Mouse (Mus musculus) heart, adult 2 months (tissue): Measurements from ENCODE around the gene Plekhh3. TPM values are rescaled to one million over a fixed set of nuclear protein-coding genes. Genes with fewer than 3 reads are reported as not detected.

ENCODE experiments used
- DNase-seq, 2 experiments: peaks; one replicate each; pipeline ENCODE4 v3.0.0; 2021
- H3K27ac ChIP-seq: fragments of 200-600 bp; 2 replicates; pipeline ENCODE4 v1.8.1; 2022
- H3K27me3 ChIP-seq: fragments of 200-500 bp; 2 replicates; pipeline ENCODE4 v1.6.1; 2012; ENCODE audit warnings: mild to moderate bottlenecking, low read length, inconsistent platforms, mixed read lengths; ENCODE audit not compliant: control insufficient read depth, insufficient read depth
- H3K36me3 ChIP-seq: fragments of 200-500 bp; 2 replicates; pipeline ENCODE4 v1.6.1; 2012; ENCODE audit warnings: low read length, inconsistent platforms; ENCODE audit not compliant: control insufficient read depth, insufficient read depth
- H3K4me1 ChIP-seq: fragments of 200-500 bp; 2 replicates; pipeline ENCODE4 v1.6.1; 2011; ENCODE audit warnings: low read length; ENCODE audit not compliant: control insufficient read depth, insufficient read depth
- H3K4me3 ChIP-seq: fragments of 200-600 bp; 2 replicates; pipeline ENCODE4 v1.8.1; 2022
- H3K79me2 ChIP-seq: fragments of 200-500 bp; replicated peaks from 2 replicates; pipeline ENCODE4 v1.6.1; 2012; ENCODE audit warnings: mild to moderate bottlenecking, inconsistent platforms, low read length, moderate library complexity, mixed read lengths; ENCODE audit not compliant: control insufficient read depth, insufficient read depth
- H3K9ac ChIP-seq: fragments of 200-500 bp; 2 replicates; pipeline ENCODE4 v1.6.1; 2012; ENCODE audit warnings: low read depth, mild to moderate bottlenecking, control low read depth, inconsistent platforms, low read length, mixed read lengths
- CTCF ChIP-seq: fragments of 200-600 bp; IDR thresholded peaks from 2 replicates; pipeline ENCODE4 v1.8.1; 2022; ENCODE audit warnings: antibody characterized with exemption, mild to moderate bottlenecking, moderate library complexity
- EP300 ChIP-seq: fragments of 200-500 bp; IDR thresholded peaks from 2 replicates; pipeline ENCODE4 v1.6.1; 2011; ENCODE audit warnings: low read depth, low read length, control low read depth; ENCODE audit not compliant: insufficient read depth
- POLR2A ChIP-seq: fragments of 200-500 bp; IDR thresholded peaks from 2 replicates; pipeline ENCODE4 v1.6.1; 2011; ENCODE audit warnings: mild to moderate bottlenecking, low read depth, low read length, control low read depth; ENCODE audit not compliant: insufficient read depth
- WGBS: fragments of 180-500 bp; shearing (Covaris S2); methylation state at CpG from one replicate; pipeline ENCODE4 v1.1.7; 2018; 5-methylcytosine and 5-hydroxymethylcytosine counted together
- intact Hi-C: fragments of 180-260 bp; cut with DNase I; formaldehyde crosslinking; loops from one replicate; pipeline ENCODE4 v1.15.1; 2025
- polyA plus RNA-seq: library from polyadenylated mRNA; depleted of rRNA; stranded (reverse); fragments of >200 nt; gene quantifications from 2 replicates; pipeline ENCODE4 v1.2.3, GENCODE M21; 2012
- total RNA-seq, 2 experiments: library from RNA; stranded (reverse); gene quantifications; 2 replicates each; pipeline ENCODE4 v1.2.3; 2021

Plekhh3 gene
- total and polyA plus RNA-seq, 3 experiments: 14.3 to 28.1 (median 26.7) TPM

DNA sequence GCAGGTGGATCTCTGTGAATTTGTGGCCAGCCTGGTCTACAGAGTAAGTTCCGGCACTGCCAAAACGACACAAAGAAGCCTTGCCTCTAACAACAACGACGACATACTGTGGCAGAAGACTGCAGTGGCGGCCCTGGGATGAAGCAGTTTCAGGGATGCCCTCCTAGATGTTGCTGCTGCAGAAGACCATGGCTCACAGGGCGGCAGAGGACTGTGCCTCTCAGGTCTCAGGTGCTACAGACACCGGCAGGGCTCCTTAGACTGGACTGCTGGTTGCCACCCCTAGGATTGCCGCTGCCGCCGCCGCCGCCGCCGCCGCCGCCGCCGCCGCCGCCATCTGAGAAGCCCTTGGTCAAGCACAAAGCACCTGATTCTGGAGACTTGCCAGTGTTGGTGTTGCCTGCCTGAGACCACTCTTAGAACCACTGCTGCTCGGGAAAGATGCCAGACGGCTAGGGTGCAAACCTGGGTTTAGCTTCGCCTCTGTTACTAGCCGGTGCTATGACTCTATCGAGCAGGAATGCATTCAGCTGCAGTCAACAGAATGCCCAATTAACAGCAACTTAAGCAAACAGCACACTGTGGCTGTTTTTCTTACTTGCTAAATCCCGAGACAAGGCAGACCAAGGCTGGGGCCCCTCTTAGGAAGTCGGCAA, 30.9 kb downstream of the Plekhh3 start:
- intact Hi-C loops: no loop called here
- Histone ChIP-seq H3K27me3 (no peaks in the 10 kb centered on the region), H3K9ac (peak overlapping the region; percentile 79), H3K27ac (peak overlapping the region; percentile 17), H3K36me3 (no peaks in the 10 kb centered on the region), H3K4me3 (peak overlapping the region; percentile 22), H3K4me1 (peaks cover 3% of the 10 kb centered on the region), H3K79me2 (no peaks in the 10 kb centered on the region)
- TF ChIP-seq POLR2A (no peak), CTCF (no peak), EP300 (no peak)
- peak in 1 of 2 experiments; percentile 50 for DNase-seq
- 28% methylated on average over 27 of the region's 27 CpGs for WGBS

DNA sequence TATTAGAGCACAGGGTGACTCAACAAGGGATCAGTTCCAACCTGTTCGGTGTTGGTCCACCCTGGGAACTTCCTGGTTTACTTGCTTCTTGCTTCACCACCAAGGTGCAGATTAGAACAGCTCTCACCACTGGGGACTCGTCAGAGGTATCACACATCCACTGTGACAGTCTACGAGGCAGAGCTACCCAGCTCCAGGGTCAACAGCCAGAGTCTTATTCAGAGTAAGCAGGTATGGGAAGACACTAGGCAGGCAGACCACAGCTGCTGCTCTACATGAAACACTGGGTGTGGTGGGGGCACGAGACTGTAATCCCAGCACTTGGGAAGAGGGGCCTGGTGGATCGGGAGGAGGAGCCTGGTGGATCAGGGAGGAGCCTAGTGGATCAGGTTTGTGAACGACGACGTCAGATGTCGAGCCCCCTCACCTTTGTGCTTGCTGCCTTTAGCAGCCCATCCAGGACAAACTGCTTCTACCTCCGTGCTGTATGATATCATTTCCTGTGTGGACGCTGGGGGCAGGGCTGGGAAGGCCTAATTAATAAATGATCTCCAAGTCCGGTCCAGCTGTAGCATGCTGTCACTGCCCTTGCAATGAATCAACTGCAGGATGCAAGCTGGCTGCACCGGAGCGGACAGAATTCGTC, 32.5 kb downstream of the Plekhh3 start:
- 0 out of 2 replicates have a peak overlapping the region, but pooled peaks have one; percentile 16 for H3K4me3 ChIP-seq
- H3K9ac ChIP-seq: 0 out of 2 replicates have a peak overlapping the region, but pooled peaks have one; percentile 29
- H3K79me2 ChIP-seq: no peaks in the 10 kb centered on the region
- H3K4me1 ChIP-seq: peaks cover 3% of the 10 kb centered on the region
- DNase-seq: no peak
- no peak overlapping the region for H3K27ac ChIP-seq
- WGBS: 30% methylated on average over 15 of the region's 15 CpGs
- no peaks in the 10 kb centered on the region for H3K27me3 ChIP-seq
- no peak for TF ChIP-seq CTCF
- no peak for TF ChIP-seq EP300
- TF ChIP-seq POLR2A: no peak
- no peaks in the 10 kb centered on the region for H3K36me3 ChIP-seq
- intact Hi-C loops: loop anchor here (5.0 kb wide), 1 partner anchor 34 kb away; the partner anchor contains the start of genes Cntnap1 and Plekhh3

DNA sequence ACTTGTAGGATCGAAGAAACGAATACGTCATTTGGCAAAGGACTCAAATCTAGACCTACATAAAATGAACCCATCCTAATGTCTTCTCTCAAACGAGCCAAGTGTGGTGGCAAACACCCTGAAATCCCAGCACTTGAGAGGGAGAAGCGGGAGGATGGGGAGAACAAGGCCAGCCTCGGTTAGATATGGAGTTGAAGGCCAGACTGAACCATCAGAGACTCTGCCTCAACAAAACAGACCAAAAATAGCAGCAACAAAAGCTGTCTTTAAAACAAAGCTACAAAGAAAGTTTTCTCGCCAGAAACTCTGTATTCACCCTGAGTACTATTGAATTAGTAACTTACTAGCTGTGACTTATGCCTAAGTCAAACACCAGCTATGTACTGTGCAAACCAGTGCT, 34.2 kb downstream of the Plekhh3 start:
- 79% methylated on average over 7 of the region's 7 CpGs for WGBS
- H3K4me1 ChIP-seq: peaks cover 3% of the 10 kb centered on the region
- intact Hi-C loops: loop anchor here (5.0 kb wide), 1 partner anchor 35 kb away; the partner anchor contains the start of genes Cntnap1 and Plekhh3
- no peak for DNase-seq
- TF ChIP-seq EP300: no peak
- TF ChIP-seq POLR2A: no peak
- no peak for TF ChIP-seq CTCF
- no peak overlapping the region for H3K27ac ChIP-seq
- no peaks in the 10 kb centered on the region for H3K79me2 ChIP-seq
- H3K4me3 ChIP-seq: no peak overlapping the region
- H3K36me3 ChIP-seq: no peaks in the 10 kb centered on the region
- H3K27me3 ChIP-seq: no peaks in the 10 kb centered on the region
- no peak overlapping the region for H3K9ac ChIP-seq

DNA sequence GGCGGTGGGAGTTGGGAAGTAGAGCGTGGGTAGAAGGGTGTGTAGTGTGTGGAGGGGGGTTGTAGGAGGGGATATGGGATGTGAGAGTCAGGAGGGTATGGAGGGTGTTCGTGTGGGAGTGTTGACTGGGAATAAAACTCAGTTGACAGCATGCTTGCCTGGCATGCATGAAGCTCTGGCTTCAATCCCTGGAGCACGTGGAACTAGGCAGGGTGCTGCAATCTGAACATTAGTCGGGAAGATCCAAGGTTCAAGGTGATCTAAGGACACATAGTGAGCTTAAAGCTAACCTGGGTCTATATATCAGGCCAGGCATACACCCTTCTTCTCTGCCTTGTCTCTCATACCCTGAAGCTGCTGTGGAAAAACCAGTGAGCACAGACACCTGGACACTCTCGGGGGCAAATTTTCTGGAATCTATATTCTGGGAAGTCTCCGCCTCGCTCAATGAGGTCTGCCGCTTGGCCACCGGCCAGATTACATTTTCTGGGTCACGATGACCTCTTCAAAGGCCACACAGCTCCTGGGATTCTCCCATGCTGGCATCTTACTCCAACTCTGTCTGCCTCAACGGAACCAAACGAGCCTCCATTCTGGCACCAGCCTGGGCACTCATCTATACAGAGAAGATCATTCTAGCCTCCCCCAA, 36.8 kb downstream of the Plekhh3 start:
- intact Hi-C loops: no loop called here
- H3K9ac ChIP-seq: no peak overlapping the region
- H3K4me1 ChIP-seq: peaks cover 3% of the 10 kb centered on the region
- H3K79me2 ChIP-seq: no peaks in the 10 kb centered on the region
- no peak overlapping the region for H3K27ac ChIP-seq
- H3K27me3 ChIP-seq: no peaks in the 10 kb centered on the region
- no peak overlapping the region for H3K4me3 ChIP-seq
- no peak for DNase-seq
- no peaks in the 10 kb centered on the region for H3K36me3 ChIP-seq
- TF ChIP-seq CTCF (no peak), EP300 (0 out of 2 replicates have a peak, but pooled peaks have one; percentile 75)
- WGBS: 54% methylated on average over 13 of the region's 13 CpGs

DNA sequence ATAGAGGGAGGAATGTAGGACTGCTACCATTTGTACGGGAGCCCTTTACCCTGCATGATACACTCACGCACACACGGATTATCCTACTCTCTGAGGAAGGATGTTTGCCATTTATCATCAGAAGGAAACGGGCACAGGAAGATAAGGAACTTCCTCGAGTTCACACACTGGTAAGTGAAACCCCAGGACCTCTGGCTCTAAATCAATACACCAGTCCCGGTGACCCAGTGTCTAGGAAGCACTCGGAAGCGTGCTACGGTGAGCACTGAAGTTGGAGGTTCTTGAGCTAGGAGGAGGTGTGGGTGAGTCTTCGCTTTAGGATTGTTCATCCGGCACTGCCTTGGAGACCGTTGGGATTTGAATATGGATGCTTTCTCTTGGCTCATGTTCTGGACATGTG, 38.1 kb downstream of the Plekhh3 start:
- DNase-seq: no peak

DNA sequence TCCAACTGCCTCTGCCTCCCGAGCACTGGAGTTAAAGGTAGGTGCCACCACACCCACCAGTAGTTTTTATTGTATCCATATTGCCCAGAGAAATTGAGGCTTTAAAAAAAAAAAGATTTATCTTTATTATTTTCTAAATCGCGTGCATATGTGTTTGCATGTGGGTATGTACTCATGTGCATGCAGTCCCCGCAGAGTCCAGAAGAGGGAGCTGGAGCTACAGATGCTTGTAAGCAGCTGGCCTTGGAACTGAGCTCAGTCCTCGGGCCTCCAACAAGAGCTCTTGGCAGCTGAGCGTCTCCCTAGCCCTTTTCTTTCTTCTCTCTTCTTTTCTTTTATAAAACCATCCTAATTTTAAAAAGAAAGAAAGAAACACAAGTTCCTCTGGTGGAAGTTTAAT, 39.5 kb downstream of the Plekhh3 start:
- intact Hi-C loops: no loop called here
- Histone ChIP-seq H3K4me3 (no peak overlapping the region), H3K36me3 (no peaks in the 10 kb centered on the region), H3K27ac (no peak overlapping the region), H3K9ac (no peak overlapping the region), H3K4me1 (no peaks in the 10 kb centered on the region; the same call in 1 of the 2 replicates), H3K27me3 (no peaks in the 10 kb centered on the region), H3K79me2 (no peaks in the 10 kb centered on the region)
- 89% methylated on average over 6 of the region's 6 CpGs for WGBS
- no peak for DNase-seq
- TF ChIP-seq EP300 (no peak), CTCF (peak; percentile 52)

More for the DNA sequence above, 38.1 kb downstream of the Plekhh3 start:
- H3K79me2 ChIP-seq: no peaks in the 10 kb centered on the region
- 43% methylated on average over 12 of the region's 12 CpGs for WGBS
- H3K27me3 ChIP-seq: no peaks in the 10 kb centered on the region
- H3K36me3 ChIP-seq: no peaks in the 10 kb centered on the region
- H3K9ac ChIP-seq: no peak overlapping the region
- no peaks in the 10 kb centered on the region; the same call in 1 of the 2 replicates for H3K4me1 ChIP-seq
- no peak for TF ChIP-seq POLR2A
- no peak for TF ChIP-seq CTCF
- TF ChIP-seq EP300: no peak
- no peak overlapping the region for H3K4me3 ChIP-seq
- intact Hi-C loops: no loop called here
- no peak overlapping the region for H3K27ac ChIP-seq
